ENCODE assay signal across 10 mouse cellular contexts in genomic region chr5:53707235-53708177, GRCm38 (mm10). TPM values are rescaled to one million over a fixed set of nuclear protein-coding genes. Genes with fewer than 3 reads are reported as not detected.
DNase-seq lines count a peak whose midpoint lies in the region; ATAC-seq lines count a peak whose summit lies in the region.
"Had no signal": no experiment of that assay in that cellular context is flagged by ENCODE, and none has a peak within 500 bp of the region (broad histone marks: within the 10 kb centered on the region; RNA-seq: fewer than 3 reads in every experiment).

Cckar (minus strand) TSS chr5:53707705.

- H3K27ac ChIP-seq in forebrain, embryonic 10.5 days: peak within 1 kb of the TSS; percentile 71
- no peak within 1 kb of the TSS for H3K27ac ChIP-seq in intestine, embryonic 15.5 days
- H3K27ac ChIP-seq in lung, embryonic 15.5 days: peak within 1 kb of the TSS; percentile 70
- H3K27ac ChIP-seq: heart, embryonic 15.5 days; macrophage had no signal

- no peak within 1 kb of the TSS for H3K4me2 ChIP-seq in intestine, embryonic 15.5 days (replicated peaks)
- H3K4me2 ChIP-seq in lung, embryonic 15.5 days: peak within 1 kb of the TSS; percentile 41
- H3K4me2 ChIP-seq: heart, embryonic 15.5 days had no signal

- no peaks in the 10 kb centered on the region for H3K27me3 ChIP-seq in forebrain, embryonic 10.5 days (ENCODE audit: poor library complexity, severe bottlenecking)
- H3K27me3 ChIP-seq in intestine, embryonic 15.5 days (replicated peaks): no peaks in the 10 kb centered on the region
- H3K27me3 ChIP-seq in lung, embryonic 15.5 days: no peaks in the 10 kb centered on the region
- H3K27me3 ChIP-seq: heart, embryonic 15.5 days had no signal

- ATAC-seq in intestine, embryonic 15.5 days: peak; percentile 86
- peak; percentile 86; the same call in 1 of the 2 replicates for ATAC-seq in lung, embryonic 15.5 days (ENCODE audit: borderline replicate concordance, extremely low read depth, low FRiP score, low TSS enrichment)

- WGBS in forebrain, embryonic 10.5 days: 41% methylated on average over 11 of the region's 11 CpGs
- WGBS in intestine, embryonic 15.5 days: 46% methylated on average over 11 of the region's 11 CpGs
- 33% methylated on average over 11 of the region's 11 CpGs for WGBS in lung, embryonic 15.5 days

- H3K9me3 ChIP-seq in forebrain, embryonic 10.5 days: no peaks in the 10 kb centered on the region
- no peaks in the 10 kb centered on the region for H3K9me3 ChIP-seq in intestine, embryonic 15.5 days
- H3K9me3 ChIP-seq in lung, embryonic 15.5 days: no peaks in the 10 kb centered on the region
- H3K9me3 ChIP-seq: heart, embryonic 15.5 days had no signal

- peak; percentile 30 for DNase-seq in forebrain, embryonic 10.5 days (ENCODE audit: extremely low spot score, low spot score)
- DNase-seq in retina, postnatal 1 day: peak; percentile 59
- DNase-seq in thymus, postnatal 36 days: no peak
- DNase-seq in right cerebral cortex, postnatal 25 days: no peak
- no peak for DNase-seq in urinary bladder, adult 2 months (ENCODE audit: low spot score)
- DNase-seq: cerebellum, adult 8-10 months had no signal

- H3K4me3 ChIP-seq in forebrain, embryonic 10.5 days: no peak within 1 kb of the TSS; the same call in 1 of the 2 replicates
- H3K4me3 ChIP-seq in intestine, embryonic 15.5 days (replicated peaks): 0 out of 2 replicates have a peak within 1 kb of the TSS, but pooled peaks have one; percentile 16
- peak within 1 kb of the TSS; percentile 39 for H3K4me3 ChIP-seq in lung, embryonic 15.5 days
- H3K4me3 ChIP-seq: heart, embryonic 15.5 days had no signal

- no peak within 1 kb of the TSS for H3K9ac ChIP-seq in intestine, embryonic 15.5 days
- H3K9ac ChIP-seq in lung, embryonic 15.5 days: peak within 1 kb of the TSS; percentile 46
- H3K9ac ChIP-seq: heart, embryonic 15.5 days had no signal

- H3K36me3 ChIP-seq in forebrain, embryonic 10.5 days (replicated peaks): no peaks in the 10 kb centered on the region
- H3K36me3 ChIP-seq in intestine, embryonic 15.5 days: no peaks in the 10 kb centered on the region
- no peaks in the 10 kb centered on the region for H3K36me3 ChIP-seq in lung, embryonic 15.5 days
- H3K36me3 ChIP-seq: heart, embryonic 15.5 days had no signal

- peaks cover 34% of the 10 kb centered on the region for H3K4me1 ChIP-seq in forebrain, embryonic 10.5 days
- H3K4me1 ChIP-seq in intestine, embryonic 15.5 days (replicated peaks): 0 out of 2 replicates have a peak, but pooled peaks cover 2% of the 10 kb centered on the region
- no peaks in the 10 kb centered on the region for H3K4me1 ChIP-seq in lung, embryonic 15.5 days
- H3K4me1 ChIP-seq: heart, embryonic 15.5 days had no signal

RNA-seq across cellular contexts. Expression of gene Cckar, which starts in this region (rescaled TPM):
- 0.34 and 1.1 TPM in 2 replicates for polyA plus RNA-seq in forebrain, embryonic 10.5 days (2016; fragmentation: Nextera tagmentation; extraction: Ambion mirVana)
- 38.3 and 68.9 TPM in 2 replicates for polyA plus RNA-seq in intestine, embryonic 15.5 days (2015; fragmentation: Nextera tagmentation; extraction: Ambion mirVana)
- polyA plus RNA-seq in lung, embryonic 15.5 days (2015; fragmentation: Nextera tagmentation; extraction: Ambion mirVana): 48.8 and 49.2 TPM in 2 replicates
- 0.04 and 0.16 TPM in 2 replicates for polyA plus RNA-seq in urinary bladder, adult 2 months (2012; rRNA removed)
- polyA plus RNA-seq: macrophage had no signal

Comparison
In these comparisons a context has a peak if more than half of its experiments do, and no peak if none do; other contexts are left out.
1. RNA of gene Cckar (polyA plus RNA-seq): 48.8 to 49.2 TPM in lung, embryonic 15.5 days and 38.3 to 68.9 TPM in intestine, embryonic 15.5 days; 0.34 to 1.1 TPM in forebrain, embryonic 10.5 days and 0.04 to 0.16 TPM in urinary bladder, adult 2 months; every median in the first group is over 10 times any median in the second.
2. DNase-seq: peak in forebrain, embryonic 10.5 days (single experiment) and retina, postnatal 1 day (single experiment); none in thymus, postnatal 36 days (0 of 2), right cerebral cortex, postnatal 25 days (single experiment) and urinary bladder, adult 2 months (single experiment).